Mouse (Mus musculus) layer of hippocampus, postnatal 10 days (tissue): ENCODE measurements around the gene Yjefn3. TPM values are rescaled to one million over a fixed set of nuclear protein-coding genes. Genes with fewer than 3 reads are reported as not detected.

Experiments
- DNase-seq, 2 experiments: peaks; one replicate each; pipeline ENCODE4 v3.0.0; 2021; ENCODE audit warnings: low spot score in 2 of 2
- total RNA-seq, 2 experiments: library from RNA; stranded (reverse); gene quantifications; 2 replicates each; pipeline ENCODE4 v1.2.3; 2021

Yjefn3 gene
- total RNA-seq, 2 experiments from 2014 or later: 11.8 to 14.1 TPM

DNA sequence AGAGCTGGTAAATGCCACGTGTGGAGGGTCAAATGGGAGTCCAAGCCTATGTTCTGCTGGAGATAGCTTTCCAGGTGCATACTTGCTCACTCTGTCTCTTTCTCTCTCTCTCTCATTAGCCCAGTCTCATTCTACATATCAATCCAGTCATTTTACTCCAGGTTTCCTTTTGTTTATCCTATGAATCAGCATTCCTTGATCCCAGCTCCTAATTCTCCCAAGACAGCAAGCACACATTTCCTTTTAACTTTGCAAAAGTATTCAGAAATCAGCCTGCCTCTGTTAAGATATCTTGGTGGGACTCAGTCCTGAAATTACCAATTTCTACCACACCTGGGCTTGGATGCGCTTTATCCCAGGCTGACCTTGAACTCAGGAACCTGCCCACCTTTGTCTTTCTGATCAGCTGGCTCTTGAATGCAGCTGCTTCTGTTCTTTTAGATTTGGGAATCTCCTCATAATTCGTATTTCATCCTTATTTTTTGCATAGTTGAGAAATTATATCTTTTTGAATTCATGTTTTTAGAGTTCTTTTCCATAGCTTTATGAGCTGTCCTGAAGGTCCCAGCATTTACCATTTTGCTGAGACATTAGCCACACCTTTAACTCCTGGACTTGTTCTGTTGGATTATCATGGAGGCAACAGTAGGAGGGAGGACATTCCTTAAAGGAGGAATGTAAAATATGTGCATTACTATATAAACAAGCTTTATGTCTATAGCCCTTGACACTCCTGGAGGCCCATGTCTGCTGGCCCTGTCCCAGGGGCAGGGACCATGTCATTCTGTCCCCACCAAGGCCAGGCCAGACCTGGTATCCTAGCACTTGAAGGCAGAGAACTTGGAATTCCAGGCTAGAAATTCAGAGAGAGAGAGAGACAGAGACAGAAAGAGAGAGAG is 55.1 kb downstream of the Yjefn3 start:
- DNase-seq: no peak

Other genes starting within 250 kb of the Yjefn3 start
- gene Zfp964, start 248.2 kb downstream of the Yjefn3 start, total RNA-seq: 1 to 10 TPM; 3.4 to 3.7 TPM
- 10 to 100 TPM; 17.1 to 20.0 TPM for gene Zfp869, start 192.0 kb downstream of the Yjefn3 start, total RNA-seq
- 1 to 10 TPM; 4.7 to 6.7 TPM for gene Zfp963, start 152.7 kb downstream of the Yjefn3 start, total RNA-seq
- gene Gm20422, start 127.8 kb downstream of the Yjefn3 start, total RNA-seq: under 1 TPM in 1 of 2 experiments, not detected in 1; 0.91 TPM
- gene Atp13a1, start 111.5 kb downstream of the Yjefn3 start, total RNA-seq: 10 to 100 TPM; 44.9 to 49.6 TPM
- 10 to 100 TPM; 30.8 to 32.6 TPM for gene Zfp866, start 111.5 kb downstream of the Yjefn3 start, total RNA-seq
- 10 to 100 TPM; 27.0 to 41.3 TPM for gene Gmip, start 94.0 kb downstream of the Yjefn3 start, total RNA-seq
- gene Lpar2, start 80.3 kb downstream of the Yjefn3 start, total RNA-seq: 1 to 10 TPM; 1.7 to 1.9 TPM
- 10 to 100 TPM; 18.8 to 25.4 TPM for gene Pbx4, start 70.2 kb downstream of the Yjefn3 start, total RNA-seq
- 1 to 10 TPM; 2.5 to 2.8 TPM for gene Cilp2, start 15.0 kb downstream of the Yjefn3 start, total RNA-seq
- gene Tssk6, start 528 bp downstream of the Yjefn3 start, total RNA-seq: under 1 TPM; 0.49 to 0.62 TPM
- 100 to 1,000 TPM; 137 to 147 TPM for gene Ndufa13, start 154 bp downstream of the Yjefn3 start, total RNA-seq
- 10 to 100 TPM; 40.9 to 43.3 TPM for gene Gatad2a, start 93.7 kb upstream of the Yjefn3 start, total RNA-seq
- 10 to 100 TPM; 73.4 to 74.8 TPM for gene Mau2, start 140.0 kb upstream of the Yjefn3 start, total RNA-seq
- gene Sugp1, start 140.1 kb upstream of the Yjefn3 start, total RNA-seq: 10 to 100 TPM; 50.0 to 54.7 TPM
- gene Tm6sf2, start 170.2 kb upstream of the Yjefn3 start, total RNA-seq: 1 to 10 TPM; 1.3 to 2.5 TPM
- gene Hapln4, start 180.7 kb upstream of the Yjefn3 start, total RNA-seq: 1 to 10 TPM; 6.8 to 7.7 TPM
- 100 to 1,000 TPM; 575 to 578 TPM for gene Ncan, start 218.2 kb upstream of the Yjefn3 start, total RNA-seq
- gene Nr2c2ap, start 228.6 kb upstream of the Yjefn3 start, total RNA-seq: 10 to 100 TPM; 36.1 to 41.7 TPM
- 10 to 100 TPM; 10.5 to 12.0 TPM for gene Rfxank, start 236.4 kb upstream of the Yjefn3 start, total RNA-seq
- 10 to 100 TPM; 39.9 to 46.5 TPM for gene Borcs8, start 236.8 kb upstream of the Yjefn3 start, total RNA-seq
- gene Mef2b, start 237.0 kb upstream of the Yjefn3 start, total RNA-seq: under 1 TPM; 0.57 to 0.67 TPM